Mouse (Mus musculus) ovary, postnatal 36 days (tissue): Measurements from ENCODE around the gene Glrx.

Experiments used
- DNase-seq: peaks from one replicate; pipeline ENCODE4 v3.0.0; 2022; ENCODE audit warnings: low spot score, mixed read lengths

Gene Glrx

GRCm38 (mm10) chr13:75891868-75892267, 52.2 kb downstream of the Glrx start:
- no peak for DNase-seq

- DNase-seq, result no peak
These were observed 52.6 kb downstream of the Glrx start for GRCm38 (mm10) chr13:75892291-75892690.

- DNase-seq, result no peak
These were observed 53.2 kb downstream of the Glrx start for GRCm38 (mm10) chr13:75892876-75893275.
